8 mouse cellular contexts compared by ENCODE assay signal in genomic region chr1:91457698-91458097, GRCm38 (mm10). TPM values are rescaled to one million over a fixed set of nuclear protein-coding genes. Genes with fewer than 3 reads are reported as not detected.
DNase-seq lines count a peak whose midpoint lies in the region; ATAC-seq and TF ChIP-seq lines count a peak whose summit lies in the region.

No protein-coding gene starts in this region.

- H3K4me2 ChIP-seq in midbrain, embryonic 11.5 days = peak overlapping the region; percentile 76; the same call in 1 of the 2 replicates

- 0 out of 2 replicates have a peak overlapping the region, but pooled peaks have one; percentile 14 for H3K9ac ChIP-seq in midbrain, embryonic 11.5 days (ENCODE audit: low read length)

- H3K36me3 ChIP-seq in megakaryocyte, embryonic 14.5 days (replicated peaks; ENCODE audit: low read length) = no peaks in the 10 kb centered on the region
- no peaks in the 10 kb centered on the region for H3K36me3 ChIP-seq in midbrain, embryonic 11.5 days (ENCODE audit: control insufficient read depth, insufficient read depth, low read length)

- no peak for ATAC-seq in megakaryocyte, adult 5-6 weeks (ENCODE audit: poor library complexity, severe bottlenecking)
- ATAC-seq in midbrain, embryonic 11.5 days (ENCODE audit: low FRiP score) = no peak
- ATAC-seq in inflammation-experienced regulatory T-cells, adult 6 months = no peak

- H3K4me1 ChIP-seq in cerebellum, adult 2 months (ENCODE audit: control insufficient read depth, insufficient read depth, low read length) = peaks cover 15% of the 10 kb centered on the region
- peaks cover 73% of the 10 kb centered on the region for H3K4me1 ChIP-seq in megakaryocyte, embryonic 14.5 days
- peaks cover 26% of the 10 kb centered on the region for H3K4me1 ChIP-seq in midbrain, embryonic 11.5 days (ENCODE audit: control insufficient read depth, insufficient read depth, low read length)

- H3K27ac ChIP-seq in cerebellum, adult 2 months (ENCODE audit: insufficient read depth, low read length) = no peak overlapping the region
- H3K27ac ChIP-seq in layer of hippocampus, adult 2 months = peak overlapping the region; percentile 93
- no peak overlapping the region for H3K27ac ChIP-seq in midbrain, embryonic 11.5 days (ENCODE audit: low read depth, low read length)

- no peak for TF ChIP-seq POLR2A in cerebellum, adult 2 months (IDR thresholded peaks at IDR 0.05; ENCODE audit: borderline replicate concordance, insufficient read depth, low read length)

- no peak for TF ChIP-seq CTCF in cerebellum, adult 2 months (IDR thresholded peaks at IDR 0.05; ENCODE audit: borderline replicate concordance, insufficient read depth, low read depth, low read length)
- no peak for TF ChIP-seq CTCF in layer of hippocampus, adult 2 months (conservative IDR thresholded peaks at IDR 0.05)

- WGBS in cerebellum, adult 2 months = 27% methylated on average over 5 of the region's 5 CpGs
- WGBS in midbrain, embryonic 11.5 days = 86% methylated on average over 5 of the region's 5 CpGs

- H3K27me3 ChIP-seq in cerebellum, adult 2 months (ENCODE audit: control insufficient read depth, insufficient read depth, low read length) = no peaks in the 10 kb centered on the region
- peaks cover 44% of the 10 kb centered on the region for H3K27me3 ChIP-seq in megakaryocyte, embryonic 14.5 days (replicated peaks)
- peaks cover 6% of the 10 kb centered on the region for H3K27me3 ChIP-seq in midbrain, embryonic 11.5 days (ENCODE audit: control insufficient read depth, insufficient read depth, low read length)

- no peaks in the 10 kb centered on the region for H3K9me3 ChIP-seq in megakaryocyte, embryonic 14.5 days
- H3K9me3 ChIP-seq in midbrain, embryonic 11.5 days (ENCODE audit: control insufficient read depth, low read length) = no peaks in the 10 kb centered on the region

- H3K4me3 ChIP-seq in cerebellum, adult 2 months (replicated peaks; ENCODE audit: insufficient read depth, low read depth, low read length) = peak overlapping the region; percentile 71
- peak overlapping the region; percentile 69 for H3K4me3 ChIP-seq in megakaryocyte, embryonic 14.5 days (replicated peaks)
- peak overlapping the region; percentile 94 for H3K4me3 ChIP-seq in layer of hippocampus, adult 2 months
- H3K4me3 ChIP-seq in midbrain, embryonic 11.5 days (ENCODE audit: low read depth, low read length) = no peak overlapping the region

- DNase-seq in cerebellum, adult 2 months = no peak
- DNase-seq in cerebellum, adult 11 months = no peak
- peak; percentile 52 to 83 for DNase-seq in layer of hippocampus, adult 2 months (ENCODE audit: low spot score in 2 of 2)
- DNase-seq in midbrain, embryonic 11.5 days (ENCODE audit: low spot score, missing footprints) = no peak
- no peak for DNase-seq in ovary, postnatal 36 days (ENCODE audit: low spot score)

RNA-seq across cellular contexts. Expression of gene Per2, which starts 1.4 kb away (rescaled TPM):
- 15.4 and 18.1 TPM in 2 replicates for polyA plus RNA-seq in cerebellum, adult 2 months (2012; rRNA removed)
- polyA plus RNA-seq in megakaryocyte, embryonic 14.5 days (2012; ENCODE audit: insufficient read depth, low replicate concordance) = 0.73 and 1.0 TPM in 2 replicates
- total RNA-seq in megakaryocyte, adult 5-6 weeks (2015) = 1.9 and 3.0 TPM in 2 replicates
- total RNA-seq in megakaryocyte, adult 5-6 weeks (2017) = 1.9 and 2.0 TPM in 2 replicates
- total RNA-seq in layer of hippocampus, adult 2 months (2021) = 10 to 100 TPM; 21.2 to 27.5 TPM
- 1.5 and 1.6 TPM in 2 replicates for polyA plus RNA-seq in midbrain, embryonic 11.5 days (2014; fragmentation: Nextera tagmentation; extraction: Ambion mirVana)
- polyA plus RNA-seq in inflammation-experienced regulatory T-cells, adult 6 months (2017; shearing (Covaris generic)) = 1 to 10 TPM in 2 of 3 experiments, under 1 TPM in 1; 0.69 to 1.6 (median 1.2) TPM

RNA-seq across cellular contexts. Expression of gene Traf3ip1, which starts 36.7 kb away (rescaled TPM):
- 17.6 and 20.0 TPM in 2 replicates for polyA plus RNA-seq in cerebellum, adult 2 months (2012; rRNA removed)
- polyA plus RNA-seq in megakaryocyte, embryonic 14.5 days (2012; ENCODE audit: insufficient read depth, low replicate concordance) = 2.0 TPM in 1 of 2 replicates, not detected in the other
- total RNA-seq in megakaryocyte, adult 5-6 weeks (2015) = 1.8 and 2.5 TPM in 2 replicates
- total RNA-seq in megakaryocyte, adult 5-6 weeks (2017) = 2.4 and 2.9 TPM in 2 replicates
- 10 to 100 TPM; 11.0 to 13.6 TPM for total RNA-seq in layer of hippocampus, adult 2 months (2021)
- 6.0 and 7.3 TPM in 2 replicates for polyA plus RNA-seq in midbrain, embryonic 11.5 days (2014; fragmentation: Nextera tagmentation; extraction: Ambion mirVana)
- 1 to 10 TPM; 3.3 to 4.8 (median 3.3) TPM for polyA plus RNA-seq in inflammation-experienced regulatory T-cells, adult 6 months (2017; shearing (Covaris generic))

RNA-seq across cellular contexts. Expression of gene Hes6, which starts 43.9 kb away (rescaled TPM):
- 28.2 and 31.4 TPM in 2 replicates for polyA plus RNA-seq in cerebellum, adult 2 months (2012; rRNA removed)
- polyA plus RNA-seq in megakaryocyte, embryonic 14.5 days (2012; ENCODE audit: insufficient read depth, low replicate concordance) = 41.6 and 60.4 TPM in 2 replicates
- 31.4 and 37.5 TPM in 2 replicates for total RNA-seq in megakaryocyte, adult 5-6 weeks (2015)
- total RNA-seq in megakaryocyte, adult 5-6 weeks (2017) = 29.1 and 30.8 TPM in 2 replicates
- total RNA-seq in layer of hippocampus, adult 2 months (2021) = 10 to 100 TPM; 15.4 to 15.7 TPM
- 300 and 322 TPM in 2 replicates for polyA plus RNA-seq in midbrain, embryonic 11.5 days (2014; fragmentation: Nextera tagmentation; extraction: Ambion mirVana)
- polyA plus RNA-seq in inflammation-experienced regulatory T-cells, adult 6 months (2017; shearing (Covaris generic)) = 10 to 100 TPM; 11.0 to 13.3 (median 11.4) TPM

RNA-seq across cellular contexts. Expression of gene Ilkap, which starts 59.1 kb away (rescaled TPM):
- polyA plus RNA-seq in cerebellum, adult 2 months (2012; rRNA removed) = 101 and 103 TPM in 2 replicates
- polyA plus RNA-seq in megakaryocyte, embryonic 14.5 days (2012; ENCODE audit: insufficient read depth, low replicate concordance) = 13.9 and 52.5 TPM in 2 replicates
- 67.5 and 71.0 TPM in 2 replicates for total RNA-seq in megakaryocyte, adult 5-6 weeks (2015)
- 90.9 and 102 TPM in 2 replicates for total RNA-seq in megakaryocyte, adult 5-6 weeks (2017)
- 10 to 100 TPM; 66.6 to 67.9 TPM for total RNA-seq in layer of hippocampus, adult 2 months (2021)
- polyA plus RNA-seq in midbrain, embryonic 11.5 days (2014; fragmentation: Nextera tagmentation; extraction: Ambion mirVana) = 163 and 169 TPM in 2 replicates
- 10 to 100 TPM; 30.1 to 46.9 (median 37.7) TPM for polyA plus RNA-seq in inflammation-experienced regulatory T-cells, adult 6 months (2017; shearing (Covaris generic))

Comparison
In these comparisons a context has a peak if more than half of its experiments do, and no peak if none do; other contexts are left out.
1. DNase-seq: peak in layer of hippocampus, adult 2 months (2 of 2); none in cerebellum, adult 2 months (0 of 2), cerebellum, adult 11 months (single experiment), midbrain, embryonic 11.5 days (single experiment) and ovary, postnatal 36 days (single experiment).